Mouse (Mus musculus): ENCODE data around the gene E2f7. TPM values are rescaled to one million over a fixed set of nuclear protein-coding genes. Genes with fewer than 3 reads are reported as not detected.
A peak's percentile ranks its signal among the peaks of the same experiment; 100 is the strongest.

The E2f7 gene
- total RNA-seq, 2 experiments from 2014 or later = 0.33 to 0.86 TPM

- Histone ChIP-seq H3K4me3 (no peak overlapping the region), H3K27ac (no peak overlapping the region)
- TF ChIP-seq CTCF (conservative IDR thresholded peaks at IDR 0.05) = no peak
- DNase-seq (ENCODE audit: low spot score in 2 of 2) = no peak
Observed at GRCm38 (mm10) chr10:110789683-110790082, 44.4 kb downstream of the E2f7 start.

DNA sequence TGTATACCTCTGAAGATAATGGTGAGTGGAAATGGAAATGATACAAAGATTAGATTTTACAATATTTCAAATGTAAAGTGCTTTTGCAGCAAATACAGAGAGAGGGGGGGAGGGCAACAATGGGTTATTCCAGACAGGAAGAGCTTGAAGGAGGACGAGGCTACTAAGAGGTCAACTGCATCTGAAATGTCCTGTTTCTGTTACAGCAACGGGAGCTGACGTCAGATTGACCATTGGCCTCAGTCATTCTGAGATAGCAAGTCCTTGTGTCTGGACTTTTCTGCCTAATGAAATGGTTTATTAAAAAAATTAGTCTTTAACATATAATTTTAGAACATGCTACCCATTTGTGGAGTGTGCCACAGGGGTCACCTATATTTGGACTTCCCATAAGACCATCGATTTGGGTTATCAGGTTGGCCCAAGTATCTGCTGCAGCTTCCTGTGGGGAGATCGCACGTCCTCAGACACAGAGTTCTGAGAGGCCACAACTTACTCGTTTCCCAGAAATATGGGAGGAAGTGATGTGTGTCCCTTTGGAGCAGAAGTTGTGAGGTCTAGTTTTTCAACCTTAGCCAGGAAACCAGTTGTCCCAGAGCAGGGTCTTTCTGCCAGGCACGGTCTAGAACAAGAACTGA, 48.0 kb downstream of the E2f7 start:
- TF ChIP-seq CTCF (conservative IDR thresholded peaks at IDR 0.05) = no peak
- DNase-seq (ENCODE audit: low spot score in 2 of 2) = no peak

GRCm38 (mm10) chr10:110794564-110795205, 49.4 kb downstream of the E2f7 start:
- Histone ChIP-seq H3K4me3 (peak overlapping the region; percentile 53), H3K27ac (peak overlapping the region; percentile 40; the same call in 1 of the 2 replicates)
- DNase-seq (ENCODE audit: low spot score in 2 of 2) = peak; percentile 29 to 32
- peak; percentile 89 for TF ChIP-seq CTCF (conservative IDR thresholded peaks at IDR 0.05)

More for the DNA sequence above, 48.0 kb downstream of the E2f7 start:
- no peak overlapping the region for H3K4me3 ChIP-seq
- H3K27ac ChIP-seq = no peak overlapping the region

DNA sequence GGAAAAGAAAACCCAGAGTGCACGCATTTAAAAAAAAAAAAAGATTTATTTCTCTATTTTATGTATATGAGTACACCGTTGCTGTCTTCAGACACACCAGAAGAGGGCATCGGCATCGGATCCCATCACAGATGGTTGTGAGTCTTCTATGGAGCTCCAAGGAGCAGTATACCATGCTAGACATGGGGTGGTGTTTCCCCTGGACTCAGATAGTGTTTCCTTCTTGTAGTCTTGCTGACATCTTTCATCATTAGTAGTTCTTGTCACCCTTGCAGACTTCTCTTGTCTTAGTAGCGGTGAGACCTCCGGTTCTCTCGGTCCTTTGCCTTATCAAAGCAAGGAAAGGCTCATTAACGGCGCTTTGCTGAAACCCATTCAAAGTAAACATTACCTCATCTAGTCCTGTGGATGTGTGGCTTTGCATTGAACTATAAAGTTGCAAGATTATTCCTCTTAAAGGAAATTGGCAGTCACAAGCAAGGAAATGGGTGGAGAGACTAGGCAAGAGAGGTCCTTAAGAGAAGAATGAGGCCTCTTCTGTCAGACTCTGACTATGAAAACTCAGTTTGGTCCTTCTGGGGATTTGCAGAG, 50.1 kb downstream of the E2f7 start:
- H3K4me3 ChIP-seq = peak overlapping the region; percentile 53; the same call in 1 of the 2 replicates
- no peak overlapping the region for H3K27ac ChIP-seq
- TF ChIP-seq CTCF (conservative IDR thresholded peaks at IDR 0.05) = peak; percentile 48
- DNase-seq (ENCODE audit: low spot score in 2 of 2) = no peak

GRCm38 (mm10) chr10:110801296-110801695, 56.1 kb downstream of the E2f7 start:
- Histone ChIP-seq H3K4me3 (no peak overlapping the region), H3K27ac (no peak overlapping the region)
- DNase-seq (ENCODE audit: low spot score in 2 of 2) = no peak
- TF ChIP-seq CTCF (conservative IDR thresholded peaks at IDR 0.05) = no peak

DNA sequence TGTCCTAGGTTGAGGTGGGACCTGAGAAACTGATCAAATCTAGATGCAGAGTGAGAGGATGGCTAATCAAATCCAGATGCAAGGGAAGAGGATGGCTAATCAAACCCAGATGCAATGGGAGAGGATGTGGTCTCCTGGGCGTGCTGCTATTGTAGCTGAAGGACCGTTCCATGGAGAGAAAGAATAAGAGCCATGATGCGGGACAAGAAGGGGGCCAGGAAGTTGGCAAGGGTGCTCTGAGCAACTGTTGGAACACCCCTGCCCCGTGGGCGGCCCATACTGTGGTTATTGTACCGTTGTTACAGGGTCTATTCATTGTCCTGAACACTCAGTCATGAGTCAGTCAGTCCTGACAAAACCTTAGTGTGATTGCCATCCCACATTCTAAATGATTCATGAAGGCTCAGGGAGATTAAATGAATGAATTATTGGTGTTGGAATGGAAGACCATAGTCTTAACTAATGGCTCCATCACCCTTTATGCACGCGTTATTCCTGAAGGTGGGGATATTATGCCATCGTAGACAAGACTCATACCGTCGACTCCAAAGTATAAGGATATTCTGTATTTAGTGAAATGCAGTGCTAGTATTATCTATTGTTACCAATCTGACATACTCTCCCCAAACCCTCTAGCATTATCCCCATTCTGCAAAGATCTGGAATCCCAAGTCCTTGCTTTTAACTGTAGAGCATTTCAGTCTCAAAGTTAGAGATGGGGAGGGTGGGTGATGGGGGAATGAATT, 59.2 kb downstream of the E2f7 start:
- no peak overlapping the region for H3K27ac ChIP-seq
- no peak for DNase-seq (ENCODE audit: low spot score in 2 of 2)
- no peak overlapping the region for H3K4me3 ChIP-seq
- peak; percentile 15; the same call in 1 of the 2 replicates for TF ChIP-seq CTCF (conservative IDR thresholded peaks at IDR 0.05)

- TF ChIP-seq CTCF (conservative IDR thresholded peaks at IDR 0.05) = no peak
- Histone ChIP-seq H3K4me3 (no peak overlapping the region), H3K27ac (no peak overlapping the region)
- no peak for DNase-seq (ENCODE audit: low spot score in 2 of 2)
Observed at GRCm38 (mm10) chr10:110805025-110805740, 59.9 kb downstream of the E2f7 start.

DNA sequence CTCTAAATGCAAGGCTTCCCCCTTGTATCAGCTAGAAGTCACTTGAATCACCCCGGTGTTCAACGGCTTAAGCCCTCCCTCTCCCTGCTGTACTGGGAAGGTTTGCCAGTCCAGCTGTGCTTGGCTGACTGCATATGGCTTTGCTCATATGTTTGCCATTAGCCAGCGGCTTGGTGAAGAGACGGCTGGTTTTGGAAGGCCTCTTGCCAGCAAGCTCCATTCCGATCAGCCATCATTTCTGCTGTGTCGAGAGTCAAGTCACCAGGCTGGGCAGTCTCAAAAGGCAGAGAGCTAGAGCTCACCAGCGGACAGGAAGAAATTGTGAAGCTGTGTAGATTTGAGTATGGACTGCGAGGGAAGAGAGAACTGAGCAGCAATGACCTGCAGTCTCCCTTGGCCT, 61.2 kb downstream of the E2f7 start:
- H3K4me3 ChIP-seq = no peak overlapping the region
- no peak for DNase-seq (ENCODE audit: low spot score in 2 of 2)
- TF ChIP-seq CTCF (conservative IDR thresholded peaks at IDR 0.05) = no peak
- H3K27ac ChIP-seq = no peak overlapping the region

DNA sequence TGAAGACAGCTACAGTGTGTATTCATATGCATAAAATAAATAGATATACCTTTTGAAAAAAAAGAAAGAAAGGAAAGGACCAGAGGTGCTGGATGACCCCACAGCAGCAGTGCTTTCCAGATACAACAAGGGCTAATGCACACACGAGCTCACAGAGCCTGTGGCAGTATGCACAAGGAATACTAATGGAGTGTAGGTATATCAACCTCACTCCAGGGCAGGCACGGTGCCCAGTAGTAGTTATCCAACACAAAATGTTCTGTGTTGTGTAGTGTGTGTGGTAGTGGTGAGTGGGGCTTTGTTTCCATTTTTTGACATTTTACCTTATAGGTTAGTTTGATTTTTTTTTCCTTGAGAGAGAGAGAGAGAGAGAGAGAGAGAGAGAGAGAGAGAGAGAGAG, 65.3 kb downstream of the E2f7 start:
- TF ChIP-seq CTCF (conservative IDR thresholded peaks at IDR 0.05) = no peak
- no peak overlapping the region for H3K27ac ChIP-seq
- no peak for DNase-seq (ENCODE audit: low spot score in 2 of 2)
- H3K4me3 ChIP-seq = no peak overlapping the region

DNA sequence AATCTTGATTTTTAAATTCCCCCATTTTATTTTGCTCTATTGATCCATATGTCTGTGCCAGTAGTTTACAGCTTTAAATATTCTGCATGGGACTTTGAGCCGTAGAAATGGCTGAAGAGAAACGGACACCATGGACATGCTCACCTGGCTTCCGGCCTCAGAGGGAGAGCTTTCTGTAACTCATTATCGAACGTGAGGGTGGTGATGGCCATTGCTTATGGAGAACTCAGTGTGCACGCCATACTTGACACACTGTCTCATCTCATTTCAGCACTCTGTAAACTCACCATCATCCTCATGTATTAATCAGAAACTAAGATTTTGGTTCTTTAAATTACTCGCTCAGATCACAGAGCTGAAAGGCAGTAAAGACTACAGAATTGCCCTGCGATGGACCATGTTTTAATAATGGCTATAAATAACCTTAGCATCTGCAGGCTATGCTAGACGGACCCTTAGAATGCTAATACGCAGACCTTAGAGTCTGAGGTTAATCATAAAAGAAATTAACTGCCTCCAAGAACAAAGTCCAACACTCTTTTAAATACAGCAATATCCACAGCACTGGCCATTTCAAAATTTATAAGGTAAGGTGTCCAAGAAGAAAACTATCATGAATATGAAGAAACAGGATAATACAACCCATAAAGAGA, 66.1 kb downstream of the E2f7 start:
- no peak for DNase-seq (ENCODE audit: low spot score in 2 of 2)

GRCm38 (mm10) chr10:110811862-110812225, 66.6 kb downstream of the E2f7 start:
- no peak for DNase-seq (ENCODE audit: low spot score in 2 of 2)
- peak; percentile 48 for TF ChIP-seq CTCF (conservative IDR thresholded peaks at IDR 0.05)
- no peak overlapping the region for H3K27ac ChIP-seq
- no peak overlapping the region for H3K4me3 ChIP-seq

More for the DNA sequence above, 66.1 kb downstream of the E2f7 start:
- Histone ChIP-seq H3K27ac (no peak overlapping the region), H3K4me3 (no peak overlapping the region)
- no peak for TF ChIP-seq CTCF (conservative IDR thresholded peaks at IDR 0.05)

DNA sequence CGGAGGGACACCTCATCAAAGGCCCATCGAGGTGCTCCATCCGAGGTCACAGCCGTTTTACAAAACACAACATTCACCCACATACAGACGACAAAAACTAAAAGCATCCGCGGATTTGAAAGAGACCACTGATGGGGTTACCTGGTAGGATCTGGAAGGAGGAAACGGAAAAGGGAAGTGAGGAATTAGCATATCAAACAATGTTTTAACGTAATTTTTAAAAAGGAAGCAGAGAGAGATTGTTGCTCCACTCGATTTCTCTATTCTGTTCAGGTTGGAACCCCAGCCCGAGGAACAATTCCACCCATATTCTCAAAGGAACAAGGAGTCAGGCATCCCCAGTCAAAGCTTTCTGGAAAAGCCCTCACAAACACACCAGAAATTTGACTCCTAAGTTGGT, 75.9 kb downstream of the E2f7 start:
- Histone ChIP-seq H3K4me3 (no peak overlapping the region), H3K27ac (no peak overlapping the region)
- DNase-seq (ENCODE audit: low spot score in 2 of 2) = no peak
- no peak for TF ChIP-seq CTCF (conservative IDR thresholded peaks at IDR 0.05)

Data from layer of hippocampus, adult 2 months (tissue).